Mouse (Mus musculus) ES-E14 (cell line): Measurements from ENCODE around the gene Misp.

Source experiments
- CHD2 ChIP-seq: IDR thresholded peaks from 2 replicates; pipeline ENCODE4 v1.6.1; 2014; ENCODE audit warnings: mild to moderate bottlenecking, low read depth, low read length, inconsistent platforms
- HCFC1 ChIP-seq: IDR thresholded peaks from 2 replicates; pipeline ENCODE4 v1.6.1; 2012; ENCODE audit warnings: low read length, inconsistent platforms, borderline replicate concordance; ENCODE audit not compliant: insufficient read depth
- ZC3H11A ChIP-seq: IDR thresholded peaks from 2 replicates; pipeline ENCODE4 v1.6.1; 2012; ENCODE audit warnings: low read depth, mild to moderate bottlenecking, inconsistent platforms, low read length, borderline replicate concordance

- no peak for TF ChIP-seq HCFC1
- TF ChIP-seq CHD2 = no peak
- TF ChIP-seq ZC3H11A = no peak
Measured at GRCm38 (mm10) chr10:79805636-79806035, 15.2 kb upstream of the Misp start.
